Mouse (Mus musculus) heart, postnatal 0 days (tissue): ENCODE data around the gene Mmp20.

Experiments
- CTCF ChIP-seq: IDR thresholded peaks from 2 replicates; pipeline ENCODE4 v1.5.1; 2016; ENCODE audit warnings: antibody characterized with exemption, control low read depth, low read depth
- EP300 ChIP-seq: IDR thresholded peaks from 2 replicates; pipeline ENCODE4 v1.6.1; 2016; ENCODE audit warnings: antibody characterized with exemption, low read depth

DNA sequence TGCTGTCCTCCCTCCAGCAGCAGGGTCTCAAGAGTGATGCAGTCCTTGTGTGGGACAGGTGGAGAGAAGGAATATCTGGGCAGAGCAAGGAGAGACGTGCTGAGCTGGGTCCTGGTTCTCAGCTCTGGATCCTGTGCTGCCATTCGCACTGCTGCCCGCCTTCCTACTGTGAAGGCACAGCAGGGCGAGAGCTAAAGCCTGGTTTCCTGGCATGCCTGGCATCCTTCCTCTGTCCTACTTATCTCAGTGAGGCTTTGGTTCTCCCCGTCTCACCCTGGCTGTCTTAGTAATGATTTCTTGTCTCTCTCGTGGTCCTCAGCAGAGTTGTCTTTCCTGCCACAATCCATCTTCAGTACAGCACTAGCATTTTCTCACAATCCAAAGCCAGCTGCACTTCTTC lies 61.8 kb downstream of the Mmp20 start:
- TF ChIP-seq CTCF = no peak
- TF ChIP-seq EP300 = no peak
